Mouse (Mus musculus): Measurements from ENCODE around the gene Psme2. TPM values are rescaled to one million over a fixed set of nuclear protein-coding genes. Genes with fewer than 3 reads are reported as not detected.

Psme2 gene
- polyA plus RNA-seq, 1 experiment from 2014 or later: 205 TPM

GRCm38 (mm10) chr14:55555788-55556187, 35.1 kb downstream of the Psme2 start:
- WGBS: 54% methylated on average over 3 of the region's 3 CpGs
- Histone ChIP-seq H3K4me1 (peaks cover 5% of the 10 kb centered on the region; the same call in 1 of the 2 replicates), H3K36me3 (no peaks in the 10 kb centered on the region), H3K27me3 (ENCODE audit: insufficient read depth, poor library complexity, severe bottlenecking) (no peaks in the 10 kb centered on the region), H3K4me3 (no peak overlapping the region), H3K27ac (no peak overlapping the region), H3K9me3 (no peaks in the 10 kb centered on the region)
- DNase-seq (ENCODE audit: low spot score): no peak

GRCm38 (mm10) chr14:55554635-55555034, 36.3 kb downstream of the Psme2 start:
- DNase-seq (ENCODE audit: low spot score): no peak
- Histone ChIP-seq H3K36me3 (peaks cover 6% of the 10 kb centered on the region), H3K4me3 (no peak overlapping the region), H3K9me3 (no peaks in the 10 kb centered on the region), H3K27me3 (ENCODE audit: insufficient read depth, poor library complexity, severe bottlenecking) (no peaks in the 10 kb centered on the region), H3K4me1 (0 out of 2 replicates have a peak, but pooled peaks cover 5% of the 10 kb centered on the region), H3K27ac (no peak overlapping the region)

- DNase-seq (ENCODE audit: low spot score): no peak
- H3K4me1 ChIP-seq: 0 out of 2 replicates have a peak, but pooled peaks cover 2% of the 10 kb centered on the region
- H3K9me3 ChIP-seq: no peaks in the 10 kb centered on the region
- WGBS: 84% methylated on average over 8 of the region's 8 CpGs
- no peak overlapping the region for H3K27ac ChIP-seq
- H3K4me3 ChIP-seq: no peak overlapping the region
- no peaks in the 10 kb centered on the region for H3K27me3 ChIP-seq (ENCODE audit: insufficient read depth, poor library complexity, severe bottlenecking)
- peaks cover 34% of the 10 kb centered on the region for H3K36me3 ChIP-seq
Observed at GRCm38 (mm10) chr14:55551794-55552193, 39.1 kb downstream of the Psme2 start.

GRCm38 (mm10) chr14:55551347-55551746, 39.6 kb downstream of the Psme2 start:
- peaks cover 38% of the 10 kb centered on the region for H3K36me3 ChIP-seq
- WGBS: 73% methylated on average over 5 of the region's 5 CpGs
- DNase-seq (ENCODE audit: low spot score): no peak
- H3K27ac ChIP-seq: no peak overlapping the region
- no peaks in the 10 kb centered on the region for H3K27me3 ChIP-seq (ENCODE audit: insufficient read depth, poor library complexity, severe bottlenecking)
- no peaks in the 10 kb centered on the region for H3K4me1 ChIP-seq
- H3K9me3 ChIP-seq: no peaks in the 10 kb centered on the region
- no peak overlapping the region for H3K4me3 ChIP-seq

- Histone ChIP-seq H3K36me3 (peaks cover 48% of the 10 kb centered on the region), H3K4me1 (no peaks in the 10 kb centered on the region), H3K9me3 (no peaks in the 10 kb centered on the region), H3K4me3 (no peak overlapping the region), H3K27me3 (ENCODE audit: insufficient read depth, poor library complexity, severe bottlenecking) (no peaks in the 10 kb centered on the region), H3K27ac (no peak overlapping the region)
- DNase-seq (ENCODE audit: low spot score): no peak
- WGBS: 86% methylated on average over 6 of the region's 6 CpGs
Observed at GRCm38 (mm10) chr14:55550191-55550590, 40.7 kb downstream of the Psme2 start.

GRCm38 (mm10) chr14:55544334-55544733, 46.6 kb downstream of the Psme2 start:
- Histone ChIP-seq H3K27ac (no peak overlapping the region), H3K9me3 (no peaks in the 10 kb centered on the region), H3K4me1 (peaks cover 24% of the 10 kb centered on the region), H3K36me3 (peaks cover 66% of the 10 kb centered on the region), H3K27me3 (ENCODE audit: insufficient read depth, poor library complexity, severe bottlenecking) (no peaks in the 10 kb centered on the region), H3K4me3 (no peak overlapping the region)
- no peak for DNase-seq (ENCODE audit: low spot score)
- WGBS: 83% methylated on average over 9 of the region's 9 CpGs

- no peak overlapping the region for H3K27ac ChIP-seq
- 91% methylated on average over 12 of the region's 12 CpGs for WGBS
- no peaks in the 10 kb centered on the region for H3K27me3 ChIP-seq (ENCODE audit: insufficient read depth, poor library complexity, severe bottlenecking)
- H3K4me1 ChIP-seq: peaks cover 24% of the 10 kb centered on the region
- DNase-seq (ENCODE audit: low spot score): no peak
- H3K36me3 ChIP-seq: peaks cover 45% of the 10 kb centered on the region
- H3K9me3 ChIP-seq: no peaks in the 10 kb centered on the region
- no peak overlapping the region for H3K4me3 ChIP-seq
Observed at GRCm38 (mm10) chr14:55542268-55542667, 48.6 kb downstream of the Psme2 start.

GRCm38 (mm10) chr14:55540787-55541321, 50.1 kb downstream of the Psme2 start:
- peak; percentile 86 for DNase-seq (ENCODE audit: low spot score)
- Histone ChIP-seq H3K4me1 (peaks cover 24% of the 10 kb centered on the region), H3K36me3 (peaks cover 31% of the 10 kb centered on the region), H3K9me3 (no peaks in the 10 kb centered on the region), H3K4me3 (peak overlapping the region; percentile 75), H3K27ac (peak overlapping the region; percentile 92), H3K27me3 (ENCODE audit: insufficient read depth, poor library complexity, severe bottlenecking) (no peaks in the 10 kb centered on the region)
- WGBS: 4% methylated on average over 10 of the region's 10 CpGs

- H3K27ac ChIP-seq: peak within 1 kb of the TSS; percentile 92
- H3K4me3 ChIP-seq: peak within 1 kb of the TSS; percentile 75
- H3K27me3 ChIP-seq (ENCODE audit: insufficient read depth, poor library complexity, severe bottlenecking): no peaks in the 10 kb centered on the region
- H3K9me3 ChIP-seq: no peaks in the 10 kb centered on the region
- under 1% methylated on average over 32 of the region's 32 CpGs for WGBS
- H3K4me1 ChIP-seq: peaks cover 24% of the 10 kb centered on the region
- H3K36me3 ChIP-seq: peaks cover 27% of the 10 kb centered on the region
- peak; percentile 96 for DNase-seq (ENCODE audit: low spot score)
Observed at GRCm38 (mm10) chr14:55540067-55540786, 50.7 kb downstream of the Psme2 start, which contains the start of gene Pck2. Gene Pck2 (plus strand): TSS chr14:55540266.

Other genes starting within 250 kb of the Psme2 start
- gene Dhrs4, start 112.4 kb downstream of the Psme2 start, polyA plus RNA-seq (2016; fragmentation: Nextera tagmentation; extraction: Ambion mirVana): 62.6 and 85.5 TPM in 2 replicates
- gene Carmil3, start 100.5 kb downstream of the Psme2 start, polyA plus RNA-seq (2016; fragmentation: Nextera tagmentation; extraction: Ambion mirVana): 1.5 and 3.3 TPM in 2 replicates
- 0.36 and 0.41 TPM in 2 replicates for gene Cpne6, start 80.7 kb downstream of the Psme2 start, polyA plus RNA-seq (2016; fragmentation: Nextera tagmentation; extraction: Ambion mirVana)
- not detected in 2 replicates for gene Nrl, start 66.1 kb downstream of the Psme2 start, polyA plus RNA-seq (2016; fragmentation: Nextera tagmentation; extraction: Ambion mirVana)
- gene Pck2, start 50.8 kb downstream of the Psme2 start, polyA plus RNA-seq (2016; fragmentation: Nextera tagmentation; extraction: Ambion mirVana): 31.5 and 32.5 TPM in 2 replicates
- 69.9 and 75.2 TPM in 2 replicates for gene Dcaf11, start 31.1 kb downstream of the Psme2 start, polyA plus RNA-seq (2016; fragmentation: Nextera tagmentation; extraction: Ambion mirVana)
- 1.3 TPM in 1 of 2 replicates, not detected in the other for gene A730061H03Rik, start 30.7 kb downstream of the Psme2 start, polyA plus RNA-seq (2016; fragmentation: Nextera tagmentation; extraction: Ambion mirVana)
- 74.6 and 136 TPM in 2 replicates for gene Fitm1, start 15.5 kb downstream of the Psme2 start, polyA plus RNA-seq (2016; fragmentation: Nextera tagmentation; extraction: Ambion mirVana)
- 173 and 196 TPM in 2 replicates for gene Psme1, start 13.0 kb downstream of the Psme2 start, polyA plus RNA-seq (2016; fragmentation: Nextera tagmentation; extraction: Ambion mirVana)
- 17.1 and 22.1 TPM in 2 replicates for gene Emc9, start 5.8 kb downstream of the Psme2 start, polyA plus RNA-seq (2016; fragmentation: Nextera tagmentation; extraction: Ambion mirVana)
- gene Rnf31, start 595 bp upstream of the Psme2 start, polyA plus RNA-seq (2016; fragmentation: Nextera tagmentation; extraction: Ambion mirVana): 14.4 and 21.9 TPM in 2 replicates
- 5.9 and 7.4 TPM in 2 replicates for gene Irf9, start 12.5 kb upstream of the Psme2 start, polyA plus RNA-seq (2016; fragmentation: Nextera tagmentation; extraction: Ambion mirVana)
- 13.7 and 17.6 TPM in 2 replicates for gene Rec8, start 26.9 kb upstream of the Psme2 start, polyA plus RNA-seq (2016; fragmentation: Nextera tagmentation; extraction: Ambion mirVana)
- gene Ipo4, start 44.8 kb upstream of the Psme2 start, polyA plus RNA-seq (2016; fragmentation: Nextera tagmentation; extraction: Ambion mirVana): 103 and 108 TPM in 2 replicates
- gene Gm49378, start 46.8 kb upstream of the Psme2 start, polyA plus RNA-seq (2016; fragmentation: Nextera tagmentation; extraction: Ambion mirVana): 2.3 and 3.1 TPM in 2 replicates
- 91.6 and 96.4 TPM in 2 replicates for gene Tm9sf1, start 52.7 kb upstream of the Psme2 start, polyA plus RNA-seq (2016; fragmentation: Nextera tagmentation; extraction: Ambion mirVana)
- 0.27 and 0.57 TPM in 2 replicates for gene Tssk4, start 59.1 kb upstream of the Psme2 start, polyA plus RNA-seq (2016; fragmentation: Nextera tagmentation; extraction: Ambion mirVana)
- gene Mdp1, start 69.4 kb upstream of the Psme2 start, polyA plus RNA-seq (2016; fragmentation: Nextera tagmentation; extraction: Ambion mirVana): 71.6 and 79.7 TPM in 2 replicates
- gene Gmpr2, start 80.8 kb upstream of the Psme2 start, polyA plus RNA-seq (2016; fragmentation: Nextera tagmentation; extraction: Ambion mirVana): 50.8 and 58.8 TPM in 2 replicates
- gene Nedd8, start 81.0 kb upstream of the Psme2 start, polyA plus RNA-seq (2016; fragmentation: Nextera tagmentation; extraction: Ambion mirVana): 543 and 573 TPM in 2 replicates
- gene Tinf2, start 90.7 kb upstream of the Psme2 start, polyA plus RNA-seq (2016; fragmentation: Nextera tagmentation; extraction: Ambion mirVana): 44.4 and 50.4 TPM in 2 replicates
- 0.46 and 1.6 TPM in 2 replicates for gene Tgm1, start 122.8 kb upstream of the Psme2 start, polyA plus RNA-seq (2016; fragmentation: Nextera tagmentation; extraction: Ambion mirVana)
- gene Rabggta, start 131.2 kb upstream of the Psme2 start, polyA plus RNA-seq (2016; fragmentation: Nextera tagmentation; extraction: Ambion mirVana): 25.1 and 29.4 TPM in 2 replicates
- gene Dhrs1, start 154.6 kb upstream of the Psme2 start, polyA plus RNA-seq (2016; fragmentation: Nextera tagmentation; extraction: Ambion mirVana): 59.7 and 60.5 TPM in 2 replicates
- 33.2 and 49.1 TPM in 2 replicates for gene Nop9, start 154.6 kb upstream of the Psme2 start, polyA plus RNA-seq (2016; fragmentation: Nextera tagmentation; extraction: Ambion mirVana)
- gene Cideb, start 167.3 kb upstream of the Psme2 start, polyA plus RNA-seq (2016; fragmentation: Nextera tagmentation; extraction: Ambion mirVana): 1.4 and 2.0 TPM in 2 replicates
- 0.44 and 1.1 TPM in 2 replicates for gene Ltb4r2, start 170.3 kb upstream of the Psme2 start, polyA plus RNA-seq (2016; fragmentation: Nextera tagmentation; extraction: Ambion mirVana)
- 0.53 and 0.79 TPM in 2 replicates for gene Ltb4r1, start 174.8 kb upstream of the Psme2 start, polyA plus RNA-seq (2016; fragmentation: Nextera tagmentation; extraction: Ambion mirVana)
- 14.5 and 18.1 TPM in 2 replicates for gene Adcy4, start 193.0 kb upstream of the Psme2 start, polyA plus RNA-seq (2016; fragmentation: Nextera tagmentation; extraction: Ambion mirVana)
- 20.0 and 32.0 TPM in 2 replicates for gene Ripk3, start 197.8 kb upstream of the Psme2 start, polyA plus RNA-seq (2016; fragmentation: Nextera tagmentation; extraction: Ambion mirVana)
- 15.4 and 35.8 TPM in 2 replicates for gene Nfatc4, start 232.0 kb upstream of the Psme2 start, polyA plus RNA-seq (2016; fragmentation: Nextera tagmentation; extraction: Ambion mirVana)